Mouse (Mus musculus): ENCODE data around the gene Wdsub1. TPM values are rescaled to one million over a fixed set of nuclear protein-coding genes. Genes with fewer than 3 reads are reported as not detected.

Gene Wdsub1
- polyA plus RNA-seq, 1 experiment from 2014 or later, result 47.4 TPM

- peaks cover 54% of the 10 kb centered on the region for H3K36me3 ChIP-seq (ENCODE audit: insufficient read depth, low read length)
- H3K4me2 ChIP-seq (replicated peaks; ENCODE audit: low read depth, low read length), result no peak overlapping the region
- no peak overlapping the region for H3K4me3 ChIP-seq (ENCODE audit: low read length)
- no peaks in the 10 kb centered on the region for H3K27me3 ChIP-seq (ENCODE audit: insufficient read depth, low read length)
- H3K9me3 ChIP-seq (ENCODE audit: low read length), result no peaks in the 10 kb centered on the region
- 96% methylated on average over 15 of the region's 15 CpGs for WGBS
- ATAC-seq (ENCODE audit: low FRiP score, low TSS enrichment), result no peak; the same call in 1 of the 2 replicates
- H3K9ac ChIP-seq (replicated peaks; ENCODE audit: low read length), result no peak overlapping the region
- H3K4me1 ChIP-seq (ENCODE audit: insufficient read depth, low read length), result no peaks in the 10 kb centered on the region
- H3K27ac ChIP-seq (ENCODE audit: low read length), result no peak overlapping the region
Observed at GRCm38 (mm10) chr2:59818663-59819062, 63.7 kb downstream of the Wdsub1 start.

DNA sequence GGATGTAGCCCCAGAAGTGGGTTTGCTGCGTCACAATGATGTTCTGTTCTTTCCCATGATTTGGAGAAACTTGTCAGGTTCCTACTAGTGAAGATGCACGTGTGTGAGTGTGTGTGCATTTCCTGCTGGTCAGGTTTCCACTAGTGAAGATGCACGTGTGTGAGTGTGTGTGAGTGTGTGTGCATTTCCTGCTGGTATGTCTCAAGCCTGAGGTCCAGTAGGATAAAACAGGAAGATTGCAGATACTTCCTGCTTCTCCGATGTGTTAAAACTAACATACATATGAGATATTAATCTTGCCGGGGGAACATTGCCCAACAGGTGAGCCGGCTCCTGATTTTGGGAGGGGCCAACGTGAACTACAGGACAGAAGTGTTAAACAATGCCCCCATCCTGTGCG is 67.4 kb downstream of the Wdsub1 start:
- H3K27ac ChIP-seq (ENCODE audit: low read length), result no peak overlapping the region
- H3K9me3 ChIP-seq (ENCODE audit: low read length), result no peaks in the 10 kb centered on the region
- no peak overlapping the region for H3K4me2 ChIP-seq (replicated peaks; ENCODE audit: low read depth, low read length)
- ATAC-seq (ENCODE audit: low FRiP score, low TSS enrichment), result no peak
- WGBS, result 82% methylated on average over 8 of the region's 8 CpGs
- no peaks in the 10 kb centered on the region for H3K4me1 ChIP-seq (ENCODE audit: insufficient read depth, low read length)
- H3K36me3 ChIP-seq (ENCODE audit: insufficient read depth, low read length), result peaks cover 54% of the 10 kb centered on the region
- no peak overlapping the region for H3K4me3 ChIP-seq (ENCODE audit: low read length)
- no peak overlapping the region for H3K9ac ChIP-seq (replicated peaks; ENCODE audit: low read length)
- no peaks in the 10 kb centered on the region for H3K27me3 ChIP-seq (ENCODE audit: insufficient read depth, low read length)

GRCm38 (mm10) chr2:59813457-59813856 is 68.9 kb downstream of the Wdsub1 start:
- Histone ChIP-seq H3K9me3 (ENCODE audit: low read length) (no peaks in the 10 kb centered on the region), H3K36me3 (ENCODE audit: insufficient read depth, low read length) (peaks cover 52% of the 10 kb centered on the region), H3K27ac (ENCODE audit: low read length) (no peak overlapping the region), H3K4me2 (replicated peaks; ENCODE audit: low read depth, low read length) (no peak overlapping the region), H3K4me1 (ENCODE audit: insufficient read depth, low read length) (no peaks in the 10 kb centered on the region), H3K9ac (replicated peaks; ENCODE audit: low read length) (no peak overlapping the region), H3K27me3 (ENCODE audit: insufficient read depth, low read length) (no peaks in the 10 kb centered on the region), H3K4me3 (ENCODE audit: low read length) (no peak overlapping the region)
- WGBS, result 89% methylated on average over 13 of the region's 13 CpGs
- ATAC-seq (ENCODE audit: low FRiP score, low TSS enrichment), result no peak

DNA sequence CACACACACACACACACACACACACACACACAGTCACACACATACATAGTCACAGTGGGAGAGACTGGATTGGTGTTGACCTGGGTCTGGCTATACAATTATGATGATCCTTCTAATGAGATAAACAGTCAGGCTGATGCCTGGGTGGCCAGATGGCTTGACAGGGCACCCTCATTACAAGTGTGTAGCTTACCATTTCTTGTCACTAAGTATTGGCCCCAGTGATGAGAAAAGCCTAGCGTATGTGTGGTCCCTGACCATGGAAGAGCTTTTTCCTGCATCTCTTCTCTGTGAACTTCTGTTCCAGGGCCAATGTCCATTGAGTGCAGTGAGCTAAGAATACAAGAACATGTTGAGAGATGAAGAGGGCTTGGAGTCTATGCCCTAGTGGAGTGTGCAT is 69.8 kb downstream of the Wdsub1 start:
- H3K4me1 ChIP-seq (ENCODE audit: insufficient read depth, low read length), result no peaks in the 10 kb centered on the region
- ATAC-seq (ENCODE audit: low FRiP score, low TSS enrichment), result no peak
- H3K36me3 ChIP-seq (ENCODE audit: insufficient read depth, low read length), result peaks cover 56% of the 10 kb centered on the region
- H3K27me3 ChIP-seq (ENCODE audit: insufficient read depth, low read length), result no peaks in the 10 kb centered on the region
- H3K4me2 ChIP-seq (replicated peaks; ENCODE audit: low read depth, low read length), result no peak overlapping the region
- H3K4me3 ChIP-seq (ENCODE audit: low read length), result no peak overlapping the region
- H3K9ac ChIP-seq (replicated peaks; ENCODE audit: low read length), result no peak overlapping the region
- no peaks in the 10 kb centered on the region for H3K9me3 ChIP-seq (ENCODE audit: low read length)
- WGBS, result 97% methylated on average over 1 of the region's 1 CpGs
- H3K27ac ChIP-seq (ENCODE audit: low read length), result no peak overlapping the region

- peaks cover 61% of the 10 kb centered on the region for H3K36me3 ChIP-seq (ENCODE audit: insufficient read depth, low read length)
- no peak for ATAC-seq (ENCODE audit: low FRiP score, low TSS enrichment)
- no peaks in the 10 kb centered on the region for H3K9me3 ChIP-seq (ENCODE audit: low read length)
- peak overlapping the region; percentile 67 for H3K27ac ChIP-seq (ENCODE audit: low read length)
- no peak overlapping the region for H3K4me2 ChIP-seq (replicated peaks; ENCODE audit: low read depth, low read length)
- no peak overlapping the region for H3K9ac ChIP-seq (replicated peaks; ENCODE audit: low read length)
- WGBS, result 64% methylated on average over 1 of the region's 1 CpGs
- H3K4me1 ChIP-seq (ENCODE audit: insufficient read depth, low read length), result 0 out of 2 replicates have a peak, but pooled peaks cover 2% of the 10 kb centered on the region
- no peak overlapping the region for H3K4me3 ChIP-seq (ENCODE audit: low read length)
- no peaks in the 10 kb centered on the region for H3K27me3 ChIP-seq (ENCODE audit: insufficient read depth, low read length)
Observed at GRCm38 (mm10) chr2:59811247-59811646, 71.1 kb downstream of the Wdsub1 start.

DNA sequence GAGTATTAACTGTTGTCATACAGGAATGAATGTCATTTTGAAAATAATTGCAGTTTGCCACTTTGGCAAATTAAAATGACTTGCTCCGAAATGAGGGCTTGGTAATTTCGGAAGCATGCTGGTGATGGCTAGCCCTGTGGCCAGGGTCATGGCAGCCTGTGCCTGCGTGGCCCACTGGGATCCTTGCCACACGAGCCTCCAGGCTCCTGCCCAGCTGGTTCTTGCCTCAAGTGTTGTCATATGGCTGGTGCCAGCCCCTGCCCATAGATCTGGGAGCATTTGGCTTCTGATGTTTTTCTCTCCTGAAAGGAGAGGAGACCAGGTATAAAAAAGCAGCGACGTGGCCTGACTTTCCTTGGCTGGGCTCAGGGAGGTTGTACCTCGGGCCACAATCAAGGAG is 72.4 kb downstream of the Wdsub1 start:
- WGBS, result 88% methylated on average over 7 of the region's 7 CpGs
- Histone ChIP-seq H3K4me1 (ENCODE audit: insufficient read depth, low read length) (peaks cover 10% of the 10 kb centered on the region), H3K9me3 (ENCODE audit: low read length) (no peaks in the 10 kb centered on the region), H3K4me2 (replicated peaks; ENCODE audit: low read depth, low read length) (no peak overlapping the region), H3K4me3 (ENCODE audit: low read length) (no peak overlapping the region), H3K9ac (replicated peaks; ENCODE audit: low read length) (no peak overlapping the region), H3K36me3 (ENCODE audit: insufficient read depth, low read length) (peaks cover 51% of the 10 kb centered on the region), H3K27me3 (ENCODE audit: insufficient read depth, low read length) (no peaks in the 10 kb centered on the region), H3K27ac (ENCODE audit: low read length) (no peak overlapping the region)
- no peak for ATAC-seq (ENCODE audit: low FRiP score, low TSS enrichment)

- Histone ChIP-seq H3K4me1 (ENCODE audit: insufficient read depth, low read length) (peaks cover 10% of the 10 kb centered on the region), H3K27me3 (ENCODE audit: insufficient read depth, low read length) (no peaks in the 10 kb centered on the region), H3K9me3 (ENCODE audit: low read length) (no peaks in the 10 kb centered on the region), H3K36me3 (ENCODE audit: insufficient read depth, low read length) (peaks cover 48% of the 10 kb centered on the region), H3K27ac (ENCODE audit: low read length) (no peak overlapping the region), H3K9ac (replicated peaks; ENCODE audit: low read length) (no peak overlapping the region), H3K4me3 (ENCODE audit: low read length) (no peak overlapping the region), H3K4me2 (replicated peaks; ENCODE audit: low read depth, low read length) (no peak overlapping the region)
- 87% methylated on average over 4 of the region's 4 CpGs for WGBS
- no peak for ATAC-seq (ENCODE audit: low FRiP score, low TSS enrichment)
Observed at GRCm38 (mm10) chr2:59808608-59809007, 73.8 kb downstream of the Wdsub1 start.

DNA sequence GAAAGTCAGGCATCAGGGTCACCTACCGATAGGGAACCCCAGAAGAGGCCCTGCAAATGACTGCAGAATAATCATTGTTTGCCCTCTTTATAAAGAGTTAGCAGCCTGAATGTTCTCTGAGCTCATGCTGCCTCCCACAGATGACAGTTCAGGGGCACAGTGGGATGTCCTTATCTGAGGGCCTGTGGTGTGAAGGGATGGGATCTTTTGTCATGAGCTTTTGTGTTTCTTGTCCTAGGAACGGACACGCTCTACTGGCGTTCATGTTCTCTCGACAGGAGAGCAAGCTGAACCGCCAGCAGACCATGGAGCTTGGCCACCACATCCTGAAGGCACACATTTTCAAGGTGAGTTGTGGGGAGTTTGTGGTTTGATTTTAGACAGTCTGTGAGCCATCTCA is 76.4 kb downstream of the Wdsub1 start:
- Histone ChIP-seq H3K4me3 (ENCODE audit: low read length) (no peak overlapping the region), H3K9ac (replicated peaks; ENCODE audit: low read length) (no peak overlapping the region), H3K4me2 (replicated peaks; ENCODE audit: low read depth, low read length) (no peak overlapping the region), H3K9me3 (ENCODE audit: low read length) (no peaks in the 10 kb centered on the region), H3K27me3 (ENCODE audit: insufficient read depth, low read length) (no peaks in the 10 kb centered on the region), H3K36me3 (ENCODE audit: insufficient read depth, low read length) (peaks cover 50% of the 10 kb centered on the region), H3K27ac (ENCODE audit: low read length) (peak overlapping the region; percentile 19), H3K4me1 (ENCODE audit: insufficient read depth, low read length) (peaks cover 14% of the 10 kb centered on the region)
- 68% methylated on average over 6 of the region's 6 CpGs for WGBS
- peak; percentile 67; the same call in 1 of the 2 replicates for ATAC-seq (ENCODE audit: low FRiP score, low TSS enrichment)

DNA sequence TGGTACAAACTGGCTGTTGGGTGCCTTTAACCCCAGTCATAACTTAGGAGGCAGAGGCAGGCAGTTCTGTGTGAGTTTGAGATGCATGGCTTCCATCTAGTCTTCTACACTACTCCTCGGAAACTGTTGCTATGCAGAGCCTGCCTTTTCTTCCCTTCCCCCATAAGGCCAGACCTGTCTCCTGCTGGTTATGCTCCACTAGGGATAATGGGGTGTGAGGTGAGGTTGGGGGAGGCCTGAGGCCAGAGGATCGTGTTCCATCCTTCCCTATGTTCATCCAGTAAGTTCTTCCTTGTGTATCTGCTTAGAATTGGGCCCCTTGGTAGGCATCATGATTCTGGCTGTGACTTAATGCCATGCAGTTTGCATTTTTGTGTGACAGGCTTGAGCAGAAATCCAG is 76.8 kb downstream of the Wdsub1 start:
- 38% methylated on average over 2 of the region's 2 CpGs for WGBS
- peak; percentile 68; the same call in 1 of the 2 replicates for ATAC-seq (ENCODE audit: low FRiP score, low TSS enrichment)
- Histone ChIP-seq H3K9me3 (ENCODE audit: low read length) (no peaks in the 10 kb centered on the region), H3K27ac (ENCODE audit: low read length) (peak overlapping the region; percentile 19), H3K27me3 (ENCODE audit: insufficient read depth, low read length) (no peaks in the 10 kb centered on the region), H3K9ac (replicated peaks; ENCODE audit: low read length) (no peak overlapping the region), H3K36me3 (ENCODE audit: insufficient read depth, low read length) (peaks cover 54% of the 10 kb centered on the region), H3K4me2 (replicated peaks; ENCODE audit: low read depth, low read length) (no peak overlapping the region), H3K4me1 (ENCODE audit: insufficient read depth, low read length) (peaks cover 14% of the 10 kb centered on the region), H3K4me3 (ENCODE audit: low read length) (no peak overlapping the region)

DNA sequence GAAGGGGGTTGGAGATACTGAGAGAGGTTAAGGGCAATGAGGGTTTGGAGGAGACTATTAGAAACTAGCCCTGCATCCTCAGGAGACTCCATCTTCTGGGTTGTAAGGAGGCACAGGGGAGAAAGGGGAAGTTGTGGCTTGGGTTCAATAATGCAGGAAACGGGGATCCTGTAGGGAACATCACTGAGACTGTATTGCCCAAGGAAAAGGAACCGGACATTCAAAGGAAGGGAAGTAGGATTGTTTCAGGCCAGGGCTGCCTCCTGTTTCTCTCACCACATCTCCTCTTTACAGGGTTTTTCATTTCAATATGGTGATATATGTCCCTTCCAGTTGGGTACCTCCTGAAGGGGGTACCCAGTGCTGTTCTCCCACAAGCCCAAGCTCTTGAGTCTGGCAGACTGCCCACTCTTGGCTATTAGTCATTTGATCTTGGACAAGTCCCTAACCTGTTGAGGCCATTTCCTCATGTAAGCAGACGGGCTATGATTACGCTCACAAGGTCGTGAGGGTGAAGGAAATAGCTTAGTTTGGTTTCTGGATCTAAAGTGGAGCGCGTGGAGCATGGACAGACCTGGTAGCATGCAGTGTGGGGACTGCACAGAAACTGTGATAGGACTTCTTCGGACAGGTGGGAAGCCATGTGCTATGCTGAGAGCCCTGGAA is 79.5 kb downstream of the Wdsub1 start:
- no peak overlapping the region for H3K4me2 ChIP-seq (replicated peaks; ENCODE audit: low read depth, low read length)
- 60% methylated on average over 8 of the region's 8 CpGs for WGBS
- no peak overlapping the region for H3K9ac ChIP-seq (replicated peaks; ENCODE audit: low read length)
- H3K27ac ChIP-seq (ENCODE audit: low read length), result no peak overlapping the region
- ATAC-seq (ENCODE audit: low FRiP score, low TSS enrichment), result no peak
- peaks cover 14% of the 10 kb centered on the region for H3K4me1 ChIP-seq (ENCODE audit: insufficient read depth, low read length)
- peaks cover 56% of the 10 kb centered on the region for H3K36me3 ChIP-seq (ENCODE audit: insufficient read depth, low read length)
- H3K27me3 ChIP-seq (ENCODE audit: insufficient read depth, low read length), result no peaks in the 10 kb centered on the region
- H3K9me3 ChIP-seq (ENCODE audit: low read length), result no peaks in the 10 kb centered on the region
- H3K4me3 ChIP-seq (ENCODE audit: low read length), result no peak overlapping the region
